Mouse (Mus musculus) liver, embryonic 14.5 days (tissue): ENCODE data around the gene Patj. TPM values are rescaled to one million over a fixed set of nuclear protein-coding genes. Genes with fewer than 3 reads are reported as not detected.

Experiments used
- ATAC-seq: fragments of 200-750 bp; cut with Nextera tagmentation; 2 replicates; pipeline ENCODE4 v1.8.0; 2017; ENCODE audit warnings: moderate number of reproducible peaks, mild to moderate bottlenecking, moderate library complexity; ENCODE audit not compliant: insufficient read depth
- DNase-seq, 3 experiments: peaks; one replicate each; pipeline ENCODE4 v3.0.0-alpha.2; 2012 to 2013; ENCODE audit warnings: low read depth in 3 of 3, low spot score in 3 of 3
- H3K27ac ChIP-seq: fragments of 300-500 bp; sonication (generic); 2 replicates; pipeline ENCODE4 v1.5.1; 2014; ENCODE audit warnings: moderate library complexity, mild to moderate bottlenecking, control low read depth, inconsistent platforms
- H3K27me3 ChIP-seq: fragments of 300-500 bp; sonication (generic); 2 replicates; pipeline ENCODE4 v1.6.1; 2014; ENCODE audit warnings: mild to moderate bottlenecking, low read length, moderate library complexity; ENCODE audit not compliant: control insufficient read depth, insufficient read depth
- H3K36me3 ChIP-seq: fragments of 300-500 bp; sonication (generic); replicated peaks from 2 replicates; pipeline ENCODE4 v1.6.1; 2014; ENCODE audit warnings: low read depth; ENCODE audit not compliant: control insufficient read depth, insufficient read depth
- H3K4me1 ChIP-seq, 2 experiments: fragments of 200-500 bp in 1 of 2; fragments of 300-500 bp in 1 of 2; sonication (generic) in 1 of 2; replicated peaks; 2 replicates each; pipeline ENCODE4 v1.6.1; 2012 to 2014; ENCODE audit warnings: antibody characterized with exemption in 1 of 2, inconsistent platforms in 1 of 2, low read length in 1 of 2; ENCODE audit not compliant: control insufficient read depth in 2 of 2, insufficient read depth in 2 of 2
- H3K4me2 ChIP-seq: fragments of 300-500 bp; sonication (generic); 2 replicates; pipeline ENCODE4 v1.6.1; 2014; ENCODE audit warnings: low read depth, mild to moderate bottlenecking, control low read depth, moderate library complexity
- H3K4me3 ChIP-seq, 2 experiments: fragments of 200-500 bp in 1 of 2; fragments of 300-500 bp in 1 of 2; sonication (generic) in 1 of 2; 2 replicates each; pipeline ENCODE4 v1.5.1; 2012 to 2014; ENCODE audit warnings: low read depth in 2 of 2, low read length in 2 of 2, mild to moderate bottlenecking in 2 of 2, control low read depth in 1 of 2, inconsistent platforms in 1 of 2, moderate library complexity in 1 of 2; ENCODE audit not compliant: insufficient read depth in 1 of 2
- H3K9ac ChIP-seq: fragments of 300-500 bp; sonication (generic); replicated peaks from 2 replicates; pipeline ENCODE4 v1.6.1; 2014; ENCODE audit warnings: mild to moderate bottlenecking, control low read depth, moderate library complexity
- H3K9me3 ChIP-seq: fragments of 300-500 bp; sonication (generic); 2 replicates; pipeline ENCODE4 v1.6.1; 2016; ENCODE audit warnings: low read length, mixed read lengths; ENCODE audit not compliant: control insufficient read depth
- CTCF ChIP-seq: IDR thresholded peaks from 2 replicates; pipeline ENCODE4 v1.5.1; 2016; ENCODE audit warnings: antibody characterized with exemption, low read depth, control low read depth
- EP300 ChIP-seq: IDR thresholded peaks from 2 replicates; pipeline ENCODE4 v1.6.1; 2016; ENCODE audit warnings: antibody characterized with exemption, low read depth
- WGBS: fragments of 180-500 bp; shearing (Covaris S2); extraction: QIAGEN DNeasy Blood & Tissue Kit; methylation state at CpG from one replicate; pipeline ENCODE4 v1.1.7; 2014; ENCODE audit not compliant: insufficient replicate concordance; 5-methylcytosine and 5-hydroxymethylcytosine counted together
- polyA plus RNA-seq, 2 experiments: library from polyadenylated mRNA; depleted of rRNA in 1 of 2; stranded (reverse) in 1 of 2; unstranded in 1 of 2; fragments of >200 nt; fragmentation: Nextera tagmentation in 1 of 2; extraction: Ambion mirVana in 1 of 2; gene quantifications; 2 replicates each; pipeline versions ENCODE4 v1.2.1 to v1.2.3; 2012 to 2014

Gene Patj
- polyA plus RNA-seq, 2 experiments: 1.1 to 1.6 TPM

GRCm38 (mm10) chr4:98581456-98581855 is 185.9 kb downstream of the Patj start:
- no peak for TF ChIP-seq CTCF
- no peak for TF ChIP-seq EP300

GRCm38 (mm10) chr4:98584023-98584422 is 188.4 kb downstream of the Patj start:
- DNase-seq (no peak), ATAC-seq (no peak)
- H3K27me3 ChIP-seq: no peaks in the 10 kb centered on the region
- H3K4me3 ChIP-seq: no peak overlapping the region
- WGBS: 63% methylated on average over 5 of the region's 5 CpGs
- H3K9ac ChIP-seq: no peak overlapping the region
- no peaks in the 10 kb centered on the region for H3K4me1 ChIP-seq
- no peak overlapping the region for H3K27ac ChIP-seq
- TF ChIP-seq CTCF (no peak), EP300 (no peak)
- no peak overlapping the region for H3K4me2 ChIP-seq
- H3K36me3 ChIP-seq: no peaks in the 10 kb centered on the region
- no peaks in the 10 kb centered on the region for H3K9me3 ChIP-seq

More at GRCm38 (mm10) chr4:98581456-98581855, 185.9 kb downstream of the Patj start:
- 64% methylated on average over 8 of the region's 8 CpGs for WGBS
- Histone ChIP-seq H3K4me2 (no peak overlapping the region), H3K36me3 (no peaks in the 10 kb centered on the region), H3K27ac (no peak overlapping the region), H3K27me3 (no peaks in the 10 kb centered on the region), H3K4me1 (no peaks in the 10 kb centered on the region), H3K4me3 (no peak overlapping the region), H3K9me3 (no peaks in the 10 kb centered on the region), H3K9ac (no peak overlapping the region)
- ATAC-seq (no peak), DNase-seq (no peak)

- 43% methylated on average over 4 of the region's 4 CpGs for WGBS
- H3K4me3 ChIP-seq: no peak overlapping the region
- H3K9me3 ChIP-seq: no peaks in the 10 kb centered on the region
- H3K27ac ChIP-seq: no peak overlapping the region
- no peak for TF ChIP-seq CTCF
- no peak for TF ChIP-seq EP300
- no peaks in the 10 kb centered on the region for H3K4me1 ChIP-seq
- no peak for DNase-seq
- ATAC-seq: no peak
- H3K36me3 ChIP-seq: no peaks in the 10 kb centered on the region
- H3K4me2 ChIP-seq: no peak overlapping the region
- H3K9ac ChIP-seq: no peak overlapping the region
- H3K27me3 ChIP-seq: no peaks in the 10 kb centered on the region
Measured at GRCm38 (mm10) chr4:98586303-98586702, 190.7 kb downstream of the Patj start.

- TF ChIP-seq CTCF: no peak
- TF ChIP-seq EP300: no peak
Measured at GRCm38 (mm10) chr4:98587686-98588085, 192.1 kb downstream of the Patj start.

GRCm38 (mm10) chr4:98593961-98594360 is 198.4 kb downstream of the Patj start:
- Histone ChIP-seq H3K36me3 (no peaks in the 10 kb centered on the region), H3K27me3 (no peaks in the 10 kb centered on the region), H3K9ac (no peak overlapping the region), H3K4me2 (no peak overlapping the region), H3K4me1 (no peaks in the 10 kb centered on the region), H3K4me3 (no peak overlapping the region), H3K27ac (no peak overlapping the region), H3K9me3 (no peaks in the 10 kb centered on the region)
- DNase-seq (no peak), ATAC-seq (no peak)
- 65% methylated on average over 1 of the region's 1 CpGs for WGBS
- TF ChIP-seq EP300: no peak
- TF ChIP-seq CTCF: no peak

More at GRCm38 (mm10) chr4:98587686-98588085, 192.1 kb downstream of the Patj start:
- H3K27me3 ChIP-seq: no peaks in the 10 kb centered on the region
- no peak overlapping the region for H3K4me2 ChIP-seq
- no peak overlapping the region for H3K9ac ChIP-seq
- DNase-seq: no peak
- no peaks in the 10 kb centered on the region for H3K9me3 ChIP-seq
- WGBS: 57% methylated on average over 2 of the region's 2 CpGs
- no peaks in the 10 kb centered on the region for H3K36me3 ChIP-seq
- H3K27ac ChIP-seq: no peak overlapping the region
- no peaks in the 10 kb centered on the region for H3K4me1 ChIP-seq
- H3K4me3 ChIP-seq: no peak overlapping the region
- ATAC-seq: no peak
